Mouse (Mus musculus): ENCODE data around the gene Ing4.
"Not testable (repeated sequence)": the region's sequence is repeated elsewhere in the genome, so short reads cannot be mapped to it uniquely, and the experiment has no call there.

The Ing4 gene

GRCm38 (mm10) chr6:125039533-125040153 lies at the start of gene Ing4:
TSS of gene Ing4 (plus strand) at chr6:125039760.
- DNase-seq (ENCODE audit: low read depth, low spot score): peak; percentile 98

GRCm38 (mm10) chr6:124992241-124992640 lies 47.3 kb upstream of the Ing4 start:
- DNase-seq (ENCODE audit: low read depth, low spot score): no peak

GRCm38 (mm10) chr6:124993365-124993764 lies 46.2 kb upstream of the Ing4 start:
- no peak for DNase-seq (ENCODE audit: low read depth, low spot score)

- no peak for DNase-seq (ENCODE audit: low read depth, low spot score)
Measured at GRCm38 (mm10) chr6:124993876-124994275, 45.7 kb upstream of the Ing4 start.

- no peak for DNase-seq (ENCODE audit: low read depth, low spot score)
Measured at GRCm38 (mm10) chr6:124995246-124995645, 44.3 kb upstream of the Ing4 start.

GRCm38 (mm10) chr6:124995831-124996403 lies 43.6 kb upstream of the Ing4 start:
- no peak for DNase-seq (ENCODE audit: low read depth, low spot score)

- DNase-seq (ENCODE audit: low read depth, low spot score): no peak
Measured at GRCm38 (mm10) chr6:124996551-124997501, 42.7 kb upstream of the Ing4 start, which contains the start of gene Pianp. TSS of gene Pianp (plus strand) at chr6:124996694.

- no peak for DNase-seq (ENCODE audit: low read depth, low spot score)
Measured at GRCm38 (mm10) chr6:124998066-124998465, 41.5 kb upstream of the Ing4 start.

GRCm38 (mm10) chr6:124999091-124999490 lies 40.5 kb upstream of the Ing4 start:
- DNase-seq (ENCODE audit: low read depth, low spot score): no peak

GRCm38 (mm10) chr6:124999546-124999945 lies 40.0 kb upstream of the Ing4 start:
- DNase-seq (ENCODE audit: low read depth, low spot score): no peak

- DNase-seq (ENCODE audit: low read depth, low spot score): no peak
Measured at GRCm38 (mm10) chr6:125003706-125004105, 35.9 kb upstream of the Ing4 start.

- no peak for DNase-seq (ENCODE audit: low read depth, low spot score)
Measured at GRCm38 (mm10) chr6:125005086-125005485, 34.5 kb upstream of the Ing4 start.

GRCm38 (mm10) chr6:125008060-125008459 lies 31.5 kb upstream of the Ing4 start:
- no peak for DNase-seq (ENCODE audit: low read depth, low spot score)

- peak; percentile 99 for DNase-seq (ENCODE audit: low read depth, low spot score)
Measured at GRCm38 (mm10) chr6:125008586-125009128, 30.9 kb upstream of the Ing4 start.

GRCm38 (mm10) chr6:125009129-125009180 lies 30.6 kb upstream of the Ing4 start, which contains the start of gene Zfp384:
TSS of gene Zfp384 (plus strand) at chr6:125009145.
- no peak for DNase-seq (ENCODE audit: low read depth, low spot score)

GRCm38 (mm10) chr6:125009181-125010073 lies 30.1 kb upstream of the Ing4 start:
- DNase-seq (ENCODE audit: low read depth, low spot score): no peak

GRCm38 (mm10) chr6:125017682-125018081 lies 21.9 kb upstream of the Ing4 start:
- no peak for DNase-seq (ENCODE audit: low read depth, low spot score)

- not testable (repeated sequence) for DNase-seq (ENCODE audit: low read depth, low spot score)
Measured at GRCm38 (mm10) chr6:125030532-125030931, 9.0 kb upstream of the Ing4 start.

GRCm38 (mm10) chr6:125031604-125032003 lies 8.0 kb upstream of the Ing4 start:
- DNase-seq (ENCODE audit: low read depth, low spot score): no peak

GRCm38 (mm10) chr6:125038666-125039065 lies 894 bp upstream of the Ing4 start:
- DNase-seq (ENCODE audit: low read depth, low spot score): no peak

GRCm38 (mm10) chr6:125039131-125039530 lies 429 bp upstream of the Ing4 start:
- DNase-seq (ENCODE audit: low read depth, low spot score): no peak

- DNase-seq (ENCODE audit: low read depth, low spot score): no peak
Measured at GRCm38 (mm10) chr6:125040221-125040620, 661 bp downstream of the Ing4 start.

All from brain, embryonic 18.5 days (tissue).